Mouse (Mus musculus) kidney, embryonic 14.5 days (tissue): ENCODE measurements around the gene 4932414N04Rik. TPM values are rescaled to one million over a fixed set of nuclear protein-coding genes. Genes with fewer than 3 reads are reported as not detected.
"Not testable (repeated sequence)": the region's sequence is repeated elsewhere in the genome, so short reads cannot be mapped to it uniquely, and the experiment has no call there.

Source experiments
- ATAC-seq: fragments of 200-750 bp; cut with Nextera tagmentation; 2 replicates; pipeline ENCODE4 v1.8.0; 2017; ENCODE audit warnings: moderate number of reproducible peaks, mild to moderate bottlenecking, moderate TSS enrichment, moderate library complexity; ENCODE audit not compliant: low FRiP score, low TSS enrichment
- H3K27ac ChIP-seq: fragments of 300-500 bp; sonication (generic); 2 replicates; pipeline ENCODE4 v1.5.1; 2014; ENCODE audit warnings: low read depth, mild to moderate bottlenecking, low read length, moderate library complexity, mixed read lengths
- H3K27me3 ChIP-seq: fragments of 300-500 bp; sonication (generic); 2 replicates; pipeline ENCODE4 v1.6.1; 2014; ENCODE audit warnings: mild to moderate bottlenecking, low read length; ENCODE audit not compliant: control insufficient read depth, insufficient read depth
- H3K36me3 ChIP-seq: fragments of 300-500 bp; sonication (generic); 2 replicates; pipeline ENCODE4 v1.6.1; 2014; ENCODE audit warnings: low read length, mixed read lengths; ENCODE audit not compliant: control insufficient read depth, insufficient read depth
- H3K4me1 ChIP-seq: fragments of 300-500 bp; sonication (generic); 2 replicates; pipeline ENCODE4 v1.6.1; 2014; ENCODE audit warnings: low read length, mixed read lengths; ENCODE audit not compliant: control insufficient read depth, insufficient read depth
- H3K4me2 ChIP-seq: fragments of 300-500 bp; sonication (generic); replicated peaks from 2 replicates; pipeline ENCODE4 v1.6.1; 2014; ENCODE audit warnings: low read depth, mild to moderate bottlenecking, low read length
- H3K4me3 ChIP-seq: fragments of 300-500 bp; sonication (generic); 2 replicates; pipeline ENCODE4 v1.5.1; 2014; ENCODE audit warnings: mild to moderate bottlenecking, low read length
- H3K9ac ChIP-seq: fragments of 300-500 bp; sonication (generic); 2 replicates; pipeline ENCODE4 v1.6.1; 2014; ENCODE audit warnings: low read depth, mild to moderate bottlenecking, low read length, moderate library complexity
- H3K9me3 ChIP-seq: fragments of 300-500 bp; sonication (generic); 2 replicates; pipeline ENCODE4 v1.6.1; 2016; ENCODE audit warnings: low read length; ENCODE audit not compliant: control insufficient read depth
- WGBS: fragments of 180-500 bp; shearing (Covaris S2); extraction: QIAGEN DNeasy Blood & Tissue Kit; methylation state at CpG from one replicate; pipeline ENCODE4 v1.1.7; 2014; 5-methylcytosine and 5-hydroxymethylcytosine counted together
- polyA plus RNA-seq: library from polyadenylated mRNA; unstranded; fragments of >200 nt; fragmentation: Nextera tagmentation; extraction: Ambion mirVana; gene quantifications from 2 replicates; pipeline ENCODE4 v1.2.1, GENCODE M21; 2014

The 4932414N04Rik gene
- polyA plus RNA-seq, 1 experiment from 2014 or later, result not detected

- no peaks in the 10 kb centered on the region for H3K9me3 ChIP-seq
- peak overlapping the region; percentile 24 for H3K4me3 ChIP-seq
- H3K27ac ChIP-seq, result peak overlapping the region; percentile 73
- ATAC-seq, result peak; percentile 56
- no peaks in the 10 kb centered on the region for H3K36me3 ChIP-seq
- H3K9ac ChIP-seq, result peak overlapping the region; percentile 37; the same call in 1 of the 2 replicates
- H3K27me3 ChIP-seq, result no peaks in the 10 kb centered on the region
- peaks cover 4% of the 10 kb centered on the region; the same call in 1 of the 2 replicates for H3K4me1 ChIP-seq
- H3K4me2 ChIP-seq, result peak overlapping the region; percentile 49
- 13% methylated on average over 16 of the region's 16 CpGs for WGBS
Observed at GRCm38 (mm10) chr2:68782268-68783132, 126.2 kb downstream of the 4932414N04Rik start.

GRCm38 (mm10) chr2:68783664-68784063 lies 127.4 kb downstream of the 4932414N04Rik start:
- not testable (repeated sequence) for ATAC-seq, H3K9ac ChIP-seq, H3K36me3 ChIP-seq, H3K27ac ChIP-seq, H3K4me3 ChIP-seq, H3K27me3 ChIP-seq, H3K9me3 ChIP-seq, H3K4me1 ChIP-seq, H3K4me2 ChIP-seq
- 94% methylated on average over 8 of the region's 8 CpGs for WGBS

- Histone ChIP-seq H3K27ac (no peak overlapping the region), H3K9ac (no peak overlapping the region), H3K9me3 (no peaks in the 10 kb centered on the region), H3K36me3 (no peaks in the 10 kb centered on the region), H3K4me3 (no peak overlapping the region), H3K4me2 (no peak overlapping the region), H3K27me3 (no peaks in the 10 kb centered on the region), H3K4me1 (peaks cover 4% of the 10 kb centered on the region; the same call in 1 of the 2 replicates)
- peak; percentile 75; the same call in 1 of the 2 replicates for ATAC-seq
- WGBS, result 35% methylated on average over 5 of the region's 5 CpGs
Observed at GRCm38 (mm10) chr2:68784710-68785427, 128.6 kb downstream of the 4932414N04Rik start.

- Histone ChIP-seq H3K4me3 (no peak overlapping the region), H3K27me3 (no peaks in the 10 kb centered on the region), H3K4me1 (peaks cover 4% of the 10 kb centered on the region; the same call in 1 of the 2 replicates), H3K9me3 (no peaks in the 10 kb centered on the region), H3K27ac (no peak overlapping the region), H3K4me2 (no peak overlapping the region), H3K36me3 (no peaks in the 10 kb centered on the region), H3K9ac (no peak overlapping the region)
- no peak for ATAC-seq
- WGBS, result 69% methylated on average over 3 of the region's 3 CpGs
Observed at GRCm38 (mm10) chr2:68787161-68787675, 130.9 kb downstream of the 4932414N04Rik start.

- H3K4me1 ChIP-seq, result no peaks in the 10 kb centered on the region
- no peaks in the 10 kb centered on the region for H3K9me3 ChIP-seq
- no peak overlapping the region for H3K9ac ChIP-seq
- 93% methylated on average over 5 of the region's 5 CpGs for WGBS
- no peak overlapping the region for H3K4me2 ChIP-seq
- H3K36me3 ChIP-seq, result no peaks in the 10 kb centered on the region
- no peak for ATAC-seq
- H3K4me3 ChIP-seq, result no peak overlapping the region
- no peak overlapping the region for H3K27ac ChIP-seq
- H3K27me3 ChIP-seq, result no peaks in the 10 kb centered on the region
Observed at GRCm38 (mm10) chr2:68792296-68792695, 136.0 kb downstream of the 4932414N04Rik start.

- ATAC-seq, result no peak
- H3K4me3 ChIP-seq, result no peak overlapping the region
- H3K36me3 ChIP-seq, result no peaks in the 10 kb centered on the region
- H3K4me2 ChIP-seq, result no peak overlapping the region
- no peaks in the 10 kb centered on the region for H3K4me1 ChIP-seq
- no peak overlapping the region for H3K9ac ChIP-seq
- H3K27me3 ChIP-seq, result no peaks in the 10 kb centered on the region
- 74% methylated on average over 1 of the region's 1 CpGs for WGBS
- no peak overlapping the region for H3K27ac ChIP-seq
- H3K9me3 ChIP-seq, result no peaks in the 10 kb centered on the region
Observed at GRCm38 (mm10) chr2:68793472-68793871, 137.2 kb downstream of the 4932414N04Rik start.

GRCm38 (mm10) chr2:68794181-68794580 lies 137.9 kb downstream of the 4932414N04Rik start:
- no peak for ATAC-seq
- no peak overlapping the region for H3K4me3 ChIP-seq
- no peaks in the 10 kb centered on the region for H3K4me1 ChIP-seq
- no peak overlapping the region for H3K27ac ChIP-seq
- H3K27me3 ChIP-seq, result no peaks in the 10 kb centered on the region
- no peaks in the 10 kb centered on the region for H3K9me3 ChIP-seq
- no peak overlapping the region for H3K4me2 ChIP-seq
- H3K9ac ChIP-seq, result no peak overlapping the region
- 87% methylated on average over 5 of the region's 5 CpGs for WGBS
- no peaks in the 10 kb centered on the region for H3K36me3 ChIP-seq

GRCm38 (mm10) chr2:68794616-68795015 lies 138.3 kb downstream of the 4932414N04Rik start:
- H3K9me3 ChIP-seq, result no peaks in the 10 kb centered on the region
- no peak overlapping the region for H3K4me2 ChIP-seq
- H3K4me3 ChIP-seq, result no peak overlapping the region
- H3K27ac ChIP-seq, result no peak overlapping the region
- WGBS, result 49% methylated on average over 9 of the region's 9 CpGs
- H3K4me1 ChIP-seq, result no peaks in the 10 kb centered on the region
- no peaks in the 10 kb centered on the region for H3K27me3 ChIP-seq
- H3K36me3 ChIP-seq, result no peaks in the 10 kb centered on the region
- no peak overlapping the region for H3K9ac ChIP-seq
- ATAC-seq, result no peak
